Mouse (Mus musculus): ENCODE results near the gene Mettl26.

Mettl26 gene

DNA sequence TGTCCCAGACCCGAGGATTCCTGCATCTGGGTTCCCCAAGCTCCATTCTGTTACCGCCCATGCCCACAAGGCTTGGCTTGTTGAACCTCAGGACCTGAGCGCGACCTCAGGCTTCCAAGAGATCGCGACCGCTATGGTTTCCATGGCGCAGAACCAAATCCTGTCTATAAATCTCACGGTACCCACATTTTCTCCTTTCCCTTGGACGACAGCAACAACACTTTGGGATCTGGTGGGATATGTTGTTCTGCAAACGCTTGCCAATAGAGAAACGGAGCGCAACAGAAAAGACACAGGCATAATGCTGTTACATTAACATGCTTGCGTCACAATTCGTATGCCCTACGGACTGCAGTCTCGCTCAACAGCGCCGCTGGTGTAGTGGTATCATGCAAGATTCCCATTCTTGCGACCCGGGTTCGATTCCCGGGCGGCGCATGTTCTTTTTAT is at the start of gene Mettl26:
Gene Mettl26 (plus strand): TSS at position 354 of the 450 bp plus-strand sequence.
- peak; percentile 98 for DNase-seq (ENCODE audit: extremely low spot score, low spot score)

DNA sequence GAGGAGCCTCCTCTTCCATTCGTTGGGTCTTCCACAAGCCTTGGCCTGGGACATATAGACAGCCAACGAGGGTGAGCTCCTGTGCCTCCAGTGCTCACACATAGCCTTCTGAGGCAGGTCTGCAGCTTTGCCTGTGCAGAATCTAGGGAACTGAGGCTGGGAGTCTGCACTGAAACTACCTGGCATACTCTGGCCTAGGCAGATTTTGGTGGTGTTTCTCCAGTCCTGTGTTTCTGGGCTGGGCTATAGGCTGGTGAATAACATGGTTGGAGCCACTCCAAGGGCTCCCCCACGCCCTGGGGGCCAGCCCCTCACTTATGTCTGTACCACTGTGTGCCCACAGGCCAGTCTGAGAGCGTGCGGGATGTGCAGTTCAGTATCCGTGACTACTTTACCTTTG is 49.6 kb upstream of the Mettl26 start:
- no peak for DNase-seq (ENCODE audit: extremely low spot score, low spot score)

DNA sequence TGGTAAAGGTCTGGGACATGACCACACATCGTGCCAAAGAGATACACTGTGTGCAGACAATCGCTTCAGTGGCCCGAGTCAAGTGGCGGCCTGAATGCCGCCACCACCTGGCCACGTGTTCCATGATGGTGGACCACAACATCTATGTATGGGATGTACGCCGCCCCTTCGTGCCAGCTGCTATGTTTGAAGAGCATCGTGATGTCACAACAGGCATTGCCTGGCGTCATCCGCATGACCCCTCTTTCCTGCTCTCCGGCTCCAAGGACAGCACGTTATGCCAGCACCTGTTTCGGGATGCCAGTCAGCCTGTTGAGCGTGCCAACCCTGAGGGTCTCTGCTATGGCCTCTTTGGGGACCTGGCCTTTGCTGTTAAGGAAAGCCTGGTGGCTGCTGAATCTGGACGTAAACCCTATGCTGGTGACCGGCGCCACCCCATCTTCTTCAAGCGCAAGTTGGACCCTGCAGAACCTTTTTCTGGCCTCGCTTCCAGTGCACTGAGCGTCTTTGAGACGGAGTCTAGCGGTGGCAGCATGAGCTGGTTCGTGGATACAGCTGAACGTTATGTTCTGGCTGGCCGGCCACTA is 48.8 kb upstream of the Mettl26 start:
- DNase-seq (ENCODE audit: extremely low spot score, low spot score) = no peak

DNA sequence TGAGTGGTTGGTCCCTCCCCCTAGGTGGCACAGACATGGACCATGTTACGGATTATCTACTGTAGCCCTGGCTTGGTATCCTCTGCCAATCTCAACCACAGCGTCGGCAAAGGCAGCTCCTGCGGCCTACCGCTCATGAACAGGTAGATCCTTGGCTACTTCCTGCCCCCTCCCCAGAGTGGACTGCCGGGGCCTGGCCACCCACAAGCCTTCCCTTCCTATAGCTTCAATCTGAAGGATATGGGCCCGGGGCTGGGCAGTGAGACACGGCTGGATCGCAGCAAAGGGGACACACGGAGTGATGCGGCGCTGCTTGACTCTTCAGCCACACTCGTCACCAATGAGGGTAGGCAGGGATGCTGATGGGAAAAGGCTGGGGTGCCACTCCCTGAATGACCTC is 47.9 kb upstream of the Mettl26 start:
- no peak for DNase-seq (ENCODE audit: extremely low spot score, low spot score)

DNA sequence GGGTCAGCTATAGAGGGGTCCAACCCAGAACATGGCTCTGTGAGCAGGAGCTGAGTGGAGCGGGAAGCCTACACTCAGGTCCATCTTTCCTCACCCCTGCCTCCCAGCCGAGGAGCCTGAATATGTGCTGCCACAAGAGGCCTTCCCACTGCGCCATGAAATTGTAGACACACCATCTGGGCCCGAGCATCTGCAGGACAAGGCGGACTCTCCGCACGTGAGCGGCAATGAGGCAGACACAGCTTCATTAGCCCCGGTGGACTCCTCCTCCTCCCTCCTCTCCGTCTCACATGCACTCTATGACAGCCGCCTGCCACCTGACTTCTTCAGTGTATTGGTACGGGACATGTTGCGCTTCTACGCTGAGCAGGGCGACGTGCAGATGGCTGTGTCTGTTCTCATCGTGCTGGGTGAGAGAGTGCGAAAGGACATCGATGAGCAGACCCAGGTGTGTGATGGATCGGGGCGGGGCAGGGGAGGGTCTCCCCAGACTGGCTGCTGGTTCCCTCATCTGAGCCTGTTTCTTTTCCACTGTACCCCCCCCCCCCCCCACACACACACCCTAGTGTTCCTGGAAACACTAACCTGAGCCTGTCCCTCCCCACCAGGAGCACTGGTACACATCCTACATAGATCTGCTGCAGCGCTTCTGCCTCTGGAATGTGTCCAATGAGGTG is 47.2 kb upstream of the Mettl26 start:
- no peak for DNase-seq (ENCODE audit: extremely low spot score, low spot score)

DNA sequence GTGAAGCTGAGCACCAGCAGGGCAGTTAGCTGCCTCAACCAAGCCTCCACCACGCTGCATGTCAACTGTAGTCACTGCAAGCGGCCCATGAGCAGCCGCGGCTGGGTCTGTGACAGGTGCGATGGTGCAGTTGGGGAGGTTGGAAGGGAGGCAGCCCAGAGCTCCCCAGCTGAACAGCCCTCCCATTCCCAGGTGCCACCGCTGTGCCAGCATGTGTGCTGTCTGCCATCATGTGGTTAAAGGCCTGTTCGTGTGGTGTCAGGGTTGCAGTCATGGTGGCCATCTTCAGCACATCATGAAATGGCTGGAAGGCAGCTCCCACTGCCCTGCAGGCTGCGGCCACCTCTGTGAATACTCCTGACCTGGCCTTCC is 46.7 kb upstream of the Mettl26 start:
- DNase-seq (ENCODE audit: extremely low spot score, low spot score) = peak; percentile 38

DNA sequence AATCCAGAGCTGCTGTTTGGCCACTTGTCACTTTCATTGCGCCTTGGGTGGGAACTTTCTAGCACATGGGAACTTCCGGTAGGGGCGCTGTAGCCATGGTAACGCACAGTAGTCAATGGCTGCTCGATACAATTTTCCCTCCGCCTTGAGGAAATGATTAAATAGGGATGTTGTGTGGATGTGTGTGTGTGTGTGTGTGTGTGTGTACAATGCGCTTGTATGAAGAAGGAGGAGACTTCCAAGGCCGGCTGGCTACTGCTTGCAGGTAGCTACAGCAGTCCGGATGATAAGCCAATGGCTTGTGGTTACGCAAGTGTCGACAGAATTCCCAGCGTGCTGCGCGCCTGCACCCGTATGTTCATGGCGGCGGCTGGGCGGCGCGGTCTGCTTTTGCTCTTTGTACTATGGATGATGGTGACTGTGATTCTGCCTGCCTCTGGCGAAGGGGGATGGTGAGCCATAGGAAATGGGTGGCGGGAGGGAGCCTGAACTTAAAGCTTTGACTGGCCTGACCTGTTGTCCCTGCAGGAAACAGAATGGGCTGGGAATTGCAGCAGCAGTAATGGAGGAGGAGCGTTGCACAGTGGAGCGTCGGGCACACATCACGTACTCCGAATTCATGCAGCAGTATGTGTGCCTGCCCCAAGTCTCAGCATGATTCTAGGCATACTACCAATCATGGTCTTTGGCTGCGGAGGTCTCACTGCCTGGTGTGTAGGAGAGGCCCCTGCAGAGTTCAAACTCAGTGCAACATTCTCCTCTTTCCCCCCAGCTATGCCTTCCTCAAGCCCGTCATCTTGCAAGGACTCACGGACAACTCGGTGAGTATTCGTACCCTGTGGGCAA is 45.9 kb upstream of the Mettl26 start, which contains the start of gene Jmjd8:
Gene Jmjd8 (plus strand): TSS at position 156 of the 846 bp plus-strand sequence.
- peak; percentile 87 for DNase-seq (ENCODE audit: extremely low spot score, low spot score)

DNA sequence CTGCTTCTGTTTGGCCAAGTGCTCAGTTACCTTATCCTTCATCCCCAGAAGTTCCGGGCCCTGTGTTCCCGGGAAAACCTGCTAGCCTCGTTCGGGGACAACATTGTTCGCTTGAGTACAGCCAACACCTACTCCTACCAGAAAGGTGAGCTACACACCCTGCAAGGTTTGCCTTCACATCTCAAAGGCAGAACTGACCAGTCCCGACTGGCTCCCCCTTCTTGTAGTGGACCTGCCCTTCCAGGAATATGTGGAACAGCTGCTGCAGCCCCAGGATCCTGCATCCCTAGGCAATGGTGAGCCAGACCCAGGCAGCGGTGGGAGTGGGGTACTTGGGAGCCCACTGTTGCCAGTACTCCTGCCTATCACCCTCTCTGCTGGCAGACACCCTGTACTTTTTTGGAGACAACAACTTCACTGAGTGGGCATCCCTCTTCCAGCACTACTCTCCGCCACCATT is 45.3 kb upstream of the Mettl26 start:
- peak; percentile 45 for DNase-seq (ENCODE audit: extremely low spot score, low spot score)

DNA sequence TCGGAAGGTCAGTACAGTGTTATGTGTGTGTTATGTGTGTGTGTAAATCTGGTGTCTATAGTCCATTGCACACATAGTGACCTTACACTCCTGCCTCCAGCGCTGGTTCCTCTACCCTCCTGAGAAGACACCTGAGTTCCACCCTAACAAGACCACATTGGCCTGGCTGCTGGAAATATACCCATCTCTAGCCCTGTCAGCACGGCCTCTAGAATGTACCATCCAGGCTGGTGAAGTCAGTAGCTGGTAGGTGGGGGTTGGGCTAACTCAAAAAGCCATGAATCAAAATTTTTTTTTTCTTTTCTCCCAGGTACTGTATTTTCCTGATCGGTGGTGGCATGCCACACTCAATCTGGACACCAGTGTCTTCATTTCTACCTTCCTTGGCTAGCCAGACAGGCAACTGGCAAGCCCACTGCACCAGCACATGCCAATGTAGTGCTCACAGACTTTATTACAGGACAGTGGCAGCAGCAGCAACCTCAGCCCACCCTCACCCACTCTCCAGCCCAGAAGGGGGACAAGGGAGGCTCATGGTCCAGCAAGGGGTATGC is 44.6 kb upstream of the Mettl26 start:
- no peak for DNase-seq (ENCODE audit: extremely low spot score, low spot score)

DNA sequence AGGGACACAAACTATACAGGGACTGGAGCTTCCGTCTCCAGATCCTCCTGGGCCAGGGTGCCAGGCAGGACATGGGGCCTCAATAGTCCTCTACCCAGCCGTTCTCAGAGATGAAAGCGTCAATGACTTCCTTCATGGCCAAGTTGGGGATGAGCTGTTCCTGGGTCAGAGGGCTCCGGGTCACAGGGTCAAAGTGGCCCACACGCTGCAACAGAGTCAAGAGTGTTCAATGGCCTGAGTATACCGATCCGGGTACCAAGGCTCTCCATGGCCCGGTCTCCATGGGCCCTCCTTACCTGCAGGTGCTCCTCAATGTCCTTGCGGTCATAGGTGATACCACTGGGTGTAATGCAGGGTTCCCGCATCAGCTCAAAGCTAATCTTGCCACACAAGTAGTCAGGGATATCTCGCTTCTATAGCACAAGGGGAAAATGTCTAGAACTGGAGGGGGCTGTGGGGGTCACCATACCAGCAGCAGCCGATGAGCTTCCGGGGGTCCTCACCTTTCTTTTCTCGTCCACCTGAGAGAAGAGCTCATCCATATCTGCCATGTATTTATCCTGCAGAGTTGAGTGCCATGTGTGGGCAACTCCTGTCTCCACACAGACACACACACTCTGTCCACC is 44.0 kb upstream of the Mettl26 start:
- no peak for DNase-seq (ENCODE audit: extremely low spot score, low spot score)

DNA sequence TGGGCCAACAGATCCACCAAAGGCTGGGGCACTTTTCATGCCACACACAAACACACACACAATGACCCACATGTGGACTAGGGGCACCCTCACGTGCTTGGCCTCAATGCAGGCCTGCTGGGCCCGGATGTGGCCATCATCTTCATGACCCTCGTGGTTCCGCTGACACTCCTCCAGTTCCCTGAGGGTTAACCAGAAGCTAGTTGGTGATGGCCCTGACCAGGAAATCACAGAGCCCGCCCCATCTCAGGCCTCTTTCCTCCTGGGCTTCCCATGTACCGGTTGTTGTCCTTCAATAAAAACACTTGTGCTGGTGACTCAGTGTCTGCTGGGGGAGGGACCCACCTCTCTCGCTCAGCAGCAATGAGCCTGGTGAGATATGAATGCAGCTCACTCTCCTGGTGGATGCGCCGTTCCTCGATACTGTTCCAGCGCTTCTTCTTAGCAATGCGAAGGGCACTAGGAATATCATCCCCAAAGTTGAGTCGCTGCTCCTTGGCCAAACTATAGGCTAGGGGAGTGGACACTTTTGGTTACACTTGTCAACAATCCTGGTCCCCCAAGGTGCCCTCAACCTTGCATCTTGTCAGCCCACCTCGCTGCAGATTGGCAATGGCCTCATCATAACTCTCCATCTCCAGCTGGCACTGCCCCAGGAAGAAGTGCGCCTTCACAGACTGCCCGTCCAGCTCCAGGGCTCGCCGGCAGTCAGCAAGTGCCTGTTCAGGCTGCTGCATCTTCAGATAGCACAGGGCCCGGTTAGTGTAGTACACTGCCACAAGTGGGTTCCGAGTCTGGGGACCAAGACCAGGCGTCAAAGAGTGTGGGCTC is 43.2 kb upstream of the Mettl26 start:
- DNase-seq (ENCODE audit: extremely low spot score, low spot score) = peak; percentile 33

DNA sequence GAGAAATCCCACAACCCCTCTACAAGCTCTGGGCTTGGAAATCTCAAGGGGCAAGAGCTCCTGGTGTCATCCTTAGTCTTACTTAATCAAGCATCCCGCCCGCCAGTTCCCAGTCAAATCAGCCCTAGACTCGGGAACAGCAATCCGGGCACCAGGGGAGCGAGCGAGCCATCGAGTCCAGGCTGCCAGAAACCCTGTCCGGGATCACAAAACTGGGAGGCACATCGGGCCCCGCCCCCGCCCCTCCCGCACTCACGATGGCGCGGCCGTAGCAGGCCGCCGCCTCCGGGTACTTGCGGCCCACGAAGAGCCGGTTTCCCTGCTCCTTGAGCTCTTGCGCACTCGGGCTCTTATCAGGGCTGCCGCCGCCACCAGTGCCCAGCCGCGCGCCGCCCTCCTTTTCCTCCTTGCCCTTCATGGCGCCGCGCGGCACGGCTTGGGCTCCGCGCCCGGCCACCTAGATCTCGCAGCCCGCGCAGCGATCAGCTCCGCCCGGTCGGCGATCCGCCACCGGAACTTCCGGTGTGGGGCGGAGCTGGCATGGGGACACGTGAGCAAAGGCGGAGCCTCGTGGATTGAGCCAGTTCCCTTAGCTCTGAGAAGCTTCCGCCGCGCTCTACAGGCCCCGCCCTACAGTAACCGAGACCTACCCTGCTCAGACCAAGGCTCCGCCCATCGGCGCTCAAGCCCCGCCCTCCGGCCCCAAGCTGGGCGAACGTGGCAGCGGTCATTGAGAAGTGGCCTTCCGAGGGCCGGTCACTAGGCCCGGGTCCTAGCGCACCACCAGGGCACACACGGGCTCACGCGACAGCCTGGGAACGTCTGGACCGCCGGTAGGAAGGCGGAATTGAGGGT is 42.2 kb upstream of the Mettl26 start:
- peak; percentile 100 for DNase-seq (ENCODE audit: extremely low spot score, low spot score)

DNA sequence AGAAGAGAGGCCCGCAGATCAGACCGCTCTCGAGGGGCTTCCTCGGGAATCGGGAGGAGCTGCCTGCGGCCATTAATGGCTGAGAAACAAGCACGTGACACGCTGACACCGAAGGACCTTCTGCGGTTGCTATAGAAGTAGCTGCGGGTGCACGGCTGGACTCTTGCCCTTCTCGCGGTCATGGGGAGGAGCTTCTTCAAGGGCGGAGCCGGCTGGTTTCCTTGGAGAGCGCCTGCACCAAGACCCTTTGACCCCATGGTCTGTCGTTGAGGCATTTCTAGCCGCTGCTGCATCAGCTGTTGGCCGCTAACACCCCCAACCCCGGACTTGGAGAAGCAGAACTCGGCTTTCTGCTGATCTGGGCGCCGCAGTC is 41.6 kb upstream of the Mettl26 start, which contains the start of gene Stub1:
Gene Stub1 (minus strand): TSS at position 114 of the 373 bp plus-strand sequence.
- no peak for DNase-seq (ENCODE audit: extremely low spot score, low spot score)

DNA sequence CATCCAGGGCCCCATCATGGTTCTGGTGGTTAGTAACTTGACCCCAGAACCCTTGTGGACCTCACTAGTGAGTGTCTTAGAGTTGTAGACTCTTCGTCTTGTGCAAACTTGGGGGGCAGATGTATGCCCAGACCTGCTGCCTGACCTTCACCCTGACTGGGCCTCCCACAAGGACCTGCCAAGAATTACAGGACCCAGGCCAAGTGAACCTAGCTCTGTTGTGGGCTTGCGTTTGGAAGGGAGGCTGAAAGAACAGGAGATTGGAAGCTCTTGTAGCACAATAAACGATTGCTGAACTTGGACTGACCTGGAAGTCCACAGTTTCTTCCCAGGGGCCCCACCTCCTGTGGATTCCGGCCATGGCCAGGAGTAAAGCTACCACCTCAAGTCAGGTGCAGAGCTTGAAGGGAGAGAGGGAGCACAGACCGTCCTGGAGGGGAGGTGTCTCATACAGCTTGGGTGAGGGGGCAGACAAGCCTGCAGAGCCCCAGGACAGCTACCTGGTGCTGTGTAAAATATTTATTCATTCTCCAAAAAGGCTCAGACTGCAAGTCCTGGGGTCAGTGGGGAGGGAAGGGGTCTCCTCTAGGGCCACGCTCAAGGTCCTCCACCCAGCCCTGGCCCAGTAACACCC is 40.8 kb upstream of the Mettl26 start:
- no peak for DNase-seq (ENCODE audit: extremely low spot score, low spot score)

DNA sequence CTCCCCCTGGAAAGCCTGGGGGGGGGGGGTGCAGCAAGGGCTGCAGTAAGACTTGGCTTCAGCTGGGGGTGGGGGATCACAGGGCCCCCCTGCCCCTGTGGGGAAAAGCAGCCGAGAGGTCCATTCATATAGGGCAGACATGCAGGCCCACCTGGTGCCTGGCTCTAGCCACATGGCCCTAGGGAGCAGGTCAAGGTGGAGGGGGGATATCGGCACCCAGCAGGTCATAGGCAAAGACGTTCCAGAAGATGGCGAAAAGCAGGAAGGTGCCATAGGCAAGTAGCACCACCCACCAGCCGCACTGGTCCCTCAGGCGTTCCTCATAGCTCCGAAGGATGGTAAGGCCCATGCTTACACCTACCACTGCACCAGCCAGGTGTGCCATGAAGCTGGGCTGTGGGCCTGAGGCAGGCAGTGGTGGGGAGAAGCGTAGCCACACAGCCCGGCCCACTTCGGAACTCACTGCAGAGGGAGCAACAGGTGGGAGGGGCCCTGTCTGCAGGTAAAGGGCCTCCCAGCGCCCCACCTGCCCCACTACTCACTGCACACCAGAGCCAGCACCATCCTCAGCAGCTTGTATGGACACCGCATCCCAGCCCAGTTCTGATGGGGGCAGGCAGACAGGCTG is 40.2 kb upstream of the Mettl26 start:
- DNase-seq (ENCODE audit: extremely low spot score, low spot score) = no peak

DNA sequence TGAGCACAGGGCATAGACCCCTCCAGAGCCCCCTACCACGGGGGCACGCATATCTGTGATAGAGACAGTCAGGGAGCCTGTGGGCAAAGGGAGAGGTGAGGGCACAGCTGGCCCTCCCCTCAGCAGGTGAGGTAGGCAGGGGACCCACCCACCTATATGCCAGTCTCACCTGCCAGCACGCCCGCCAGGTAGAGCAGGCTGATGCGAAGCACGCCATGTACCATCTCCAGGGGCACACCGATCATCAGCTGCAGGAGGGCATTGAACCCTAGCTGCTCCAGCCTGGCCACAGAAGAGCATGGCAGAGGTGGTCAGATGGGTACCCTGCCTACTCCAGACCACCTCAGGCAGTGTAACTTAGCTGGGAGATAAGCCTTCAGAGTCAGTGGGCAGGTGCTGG is 39.6 kb upstream of the Mettl26 start:
- DNase-seq (ENCODE audit: extremely low spot score, low spot score) = no peak

DNA sequence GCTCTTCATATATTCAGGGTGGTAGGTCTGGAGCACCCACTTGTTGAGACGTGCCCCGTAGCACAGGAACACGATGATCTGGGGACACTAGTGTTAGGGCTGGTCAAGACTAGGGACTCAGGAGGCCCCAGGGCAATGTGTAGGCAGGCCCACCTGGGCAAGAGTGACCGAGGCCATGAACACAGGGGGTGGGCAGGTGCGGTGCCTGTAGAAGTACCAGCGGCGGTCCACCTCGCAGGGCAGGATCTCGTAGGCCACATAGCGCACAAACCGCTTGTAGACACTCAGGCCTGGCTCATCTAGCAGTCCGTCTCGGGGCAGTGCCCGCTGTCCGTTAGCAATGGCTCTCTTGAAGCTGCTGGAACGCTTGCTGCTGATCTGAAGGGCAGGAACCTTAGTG is 39.1 kb upstream of the Mettl26 start:
- DNase-seq (ENCODE audit: extremely low spot score, low spot score) = no peak

DNA sequence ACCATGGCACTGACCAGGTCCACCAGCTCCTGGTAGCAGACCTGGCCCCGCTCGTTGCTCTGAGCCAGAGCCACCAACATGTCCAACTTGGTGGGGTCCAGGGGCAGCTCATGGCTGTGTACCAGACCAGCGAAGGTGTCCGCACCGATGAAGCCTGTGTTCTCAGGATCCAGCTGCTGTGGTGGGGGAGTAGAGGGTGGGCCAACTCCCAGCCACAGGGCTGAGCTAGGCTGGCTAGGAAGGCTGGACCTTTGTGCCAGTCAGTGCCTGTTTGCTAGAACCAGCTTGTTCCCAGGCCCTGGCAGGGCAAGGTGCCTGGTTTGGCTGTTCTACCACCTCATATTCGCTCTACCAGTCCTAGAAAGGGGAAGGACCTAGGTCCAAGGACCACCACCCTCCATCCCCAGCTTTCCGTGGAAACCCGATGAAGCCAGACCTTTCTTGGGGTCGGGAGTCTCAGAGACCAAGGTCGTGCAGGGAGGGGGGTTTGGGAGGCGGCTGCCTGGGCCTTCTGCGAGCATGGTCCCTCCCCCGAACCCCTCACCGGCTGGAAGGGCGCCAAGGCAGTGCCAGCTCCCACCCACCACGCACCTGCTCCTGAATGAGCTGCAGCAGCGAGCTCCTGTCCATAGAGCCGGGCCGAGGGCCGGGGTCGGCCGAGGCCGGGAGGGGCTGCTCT is 38.3 kb upstream of the Mettl26 start:
- peak; percentile 35 for DNase-seq (ENCODE audit: extremely low spot score, low spot score)

All from neural tube, embryonic 10.5 days (tissue).